Mouse (Mus musculus) testis, adult 2 months (tissue): ENCODE results near the gene Ttll13.

Source experiments
- CTCF ChIP-seq: fragments of 200-500 bp; IDR thresholded peaks from 2 replicates; pipeline ENCODE4 v1.5.1; 2012; ENCODE audit warnings: low read depth, mild to moderate bottlenecking, inconsistent platforms, low read length, moderate library complexity; ENCODE audit not compliant: control insufficient read depth, insufficient read depth, insufficient replicate concordance
- POLR2A ChIP-seq: fragments of 200-500 bp; IDR thresholded peaks from 2 replicates; pipeline ENCODE4 v1.6.1; 2012; ENCODE audit warnings: low read depth, mild to moderate bottlenecking, inconsistent platforms, low read length, moderate library complexity; ENCODE audit not compliant: control insufficient read depth

DNA sequence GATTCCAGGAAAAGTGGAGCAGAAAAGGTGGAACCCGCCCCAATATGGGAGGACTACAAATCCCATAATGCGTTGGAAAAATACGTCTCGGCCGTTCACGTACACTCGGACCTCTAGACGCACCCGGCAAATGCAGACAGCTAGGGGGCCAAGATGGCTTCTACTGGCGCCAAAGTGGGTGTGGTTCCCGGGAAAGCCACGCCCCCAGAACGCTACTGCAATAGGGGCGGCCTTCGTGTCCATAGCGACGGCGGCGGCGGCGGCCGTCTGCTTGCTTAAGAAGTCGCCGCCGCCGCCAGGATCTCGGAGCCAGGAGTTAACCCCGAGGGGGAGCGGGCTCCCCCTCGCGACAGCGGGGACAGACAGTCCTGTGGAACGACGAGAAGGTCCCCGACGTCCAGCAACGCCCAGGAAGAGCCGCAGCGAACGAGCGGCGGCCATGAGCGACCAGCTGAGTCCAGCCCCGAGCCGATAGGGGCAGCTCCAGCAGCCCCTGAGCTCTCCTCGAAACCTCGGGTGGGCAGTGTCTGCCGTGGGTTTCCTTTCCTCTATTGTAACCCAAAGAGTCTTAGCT lies at the start of gene Ttll13:
- TF ChIP-seq CTCF: peak; percentile 14; the same call in 1 of the 2 replicates
- TF ChIP-seq POLR2A: peak; percentile 64
